Mouse (Mus musculus): ENCODE measurements around the gene Paqr8. TPM values are rescaled to one million over a fixed set of nuclear protein-coding genes. Genes with fewer than 3 reads are reported as not detected.

Gene Paqr8
- total RNA-seq (2021), result 1 to 10 TPM; 2.6 to 2.9 TPM

- DNase-seq, result peak; percentile 88 to 90
- intact Hi-C loops (cut with DNase I), result loop anchor here (5.0 kb wide), 1 partner anchor 68 kb away; the partner anchor contains the start of gene Mcm3
Measured at GRCm38 (mm10) chr1:20890404-20890921, at the start of gene Paqr8. Gene Paqr8 (plus strand): TSS chr1:20890606.

GRCm38 (mm10) chr1:20856924-20857902 lies 33.2 kb upstream of the Paqr8 start:
- DNase-seq, result no peak
- intact Hi-C loops (cut with DNase I), result no loop called here

DNA sequence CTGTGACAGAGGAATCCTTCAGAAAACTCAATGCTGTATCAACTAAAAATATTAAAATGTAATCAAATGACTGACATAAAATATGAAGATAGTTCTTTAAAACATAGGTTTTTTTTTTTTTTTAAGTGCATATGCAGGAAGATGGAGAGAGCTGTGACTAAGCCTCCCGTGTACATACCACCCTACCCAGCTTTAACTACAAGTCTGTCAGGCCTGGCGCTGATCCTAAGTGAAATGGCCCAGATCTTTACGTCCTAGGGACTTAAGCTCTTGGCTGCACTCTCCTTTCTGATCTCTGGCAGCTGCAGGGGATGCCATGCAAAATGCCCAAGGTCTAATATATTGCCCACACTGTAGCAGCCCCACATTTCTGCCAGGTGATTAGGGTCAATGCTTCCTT lies 29.6 kb upstream of the Paqr8 start:
- DNase-seq, result no peak
- intact Hi-C loops (cut with DNase I), result no loop called here

DNA sequence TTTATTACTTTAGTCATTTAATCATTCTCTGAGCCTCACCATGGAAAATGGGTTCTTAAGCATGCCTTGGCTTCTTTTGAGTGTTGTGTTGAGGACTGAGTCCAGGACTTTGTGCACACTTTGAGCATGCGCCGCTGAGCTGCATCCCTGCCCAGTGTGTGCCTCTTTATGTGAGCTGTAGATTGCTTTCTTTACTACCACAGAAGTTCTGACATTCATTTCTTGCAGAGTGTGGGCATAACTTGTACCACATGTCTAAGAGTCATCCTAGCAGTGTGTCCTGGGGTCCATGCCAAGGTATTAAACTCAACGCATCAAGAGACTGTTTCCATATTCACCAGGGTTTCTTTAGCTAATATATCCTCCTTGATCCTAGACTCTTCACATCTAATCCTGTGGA lies 28.5 kb upstream of the Paqr8 start:
- intact Hi-C loops (cut with DNase I), result no loop called here
- no peak for DNase-seq

DNA sequence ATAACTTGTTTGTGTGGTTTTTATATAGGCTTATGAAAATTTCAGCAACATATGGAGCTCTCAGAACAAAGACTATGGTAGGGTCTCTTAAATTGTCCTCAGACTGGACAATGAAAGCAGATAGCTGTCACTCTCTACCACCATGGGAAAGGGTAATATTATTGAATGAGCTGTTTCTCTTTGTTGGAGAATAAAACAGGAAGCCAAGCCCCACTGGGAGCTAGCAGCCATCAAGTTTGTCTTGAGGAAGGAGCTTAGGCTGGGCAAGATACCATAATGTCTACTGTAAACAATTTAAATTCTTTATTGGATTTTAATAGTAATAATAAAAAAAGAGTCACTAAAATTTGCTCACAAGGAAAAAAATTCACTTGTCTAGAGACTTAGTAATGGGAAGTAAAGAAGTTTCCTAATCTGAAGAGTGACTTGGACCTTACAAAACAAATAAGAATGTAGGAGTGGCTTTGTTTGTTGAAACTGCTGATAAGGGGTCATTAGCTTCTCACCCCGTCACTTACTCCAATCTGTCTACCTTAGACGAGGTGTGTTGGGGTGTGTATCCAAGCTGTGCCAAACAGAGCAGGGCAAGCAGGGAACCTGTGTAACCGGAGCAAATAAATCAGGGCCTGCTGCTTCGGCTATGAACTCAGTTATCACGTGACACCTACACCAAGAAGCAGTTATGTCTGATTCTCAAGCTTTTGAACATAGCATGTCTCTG lies 26.8 kb upstream of the Paqr8 start:
- DNase-seq, result no peak

GRCm38 (mm10) chr1:20867241-20867902 lies 23.0 kb upstream of the Paqr8 start:
- intact Hi-C loops (cut with DNase I), result no loop called here
- DNase-seq, result no peak

More for the DNA sequence above, 26.8 kb upstream of the Paqr8 start:
- intact Hi-C loops (cut with DNase I), result no loop called here

- intact Hi-C loops (cut with DNase I), result no loop called here
Measured at GRCm38 (mm10) chr1:20868036-20868435, 22.4 kb upstream of the Paqr8 start.

GRCm38 (mm10) chr1:20870887-20871286 lies 19.5 kb upstream of the Paqr8 start:
- DNase-seq, result no peak
- intact Hi-C loops (cut with DNase I), result no loop called here

More at GRCm38 (mm10) chr1:20868036-20868435, 22.4 kb upstream of the Paqr8 start:
- no peak for DNase-seq

DNA sequence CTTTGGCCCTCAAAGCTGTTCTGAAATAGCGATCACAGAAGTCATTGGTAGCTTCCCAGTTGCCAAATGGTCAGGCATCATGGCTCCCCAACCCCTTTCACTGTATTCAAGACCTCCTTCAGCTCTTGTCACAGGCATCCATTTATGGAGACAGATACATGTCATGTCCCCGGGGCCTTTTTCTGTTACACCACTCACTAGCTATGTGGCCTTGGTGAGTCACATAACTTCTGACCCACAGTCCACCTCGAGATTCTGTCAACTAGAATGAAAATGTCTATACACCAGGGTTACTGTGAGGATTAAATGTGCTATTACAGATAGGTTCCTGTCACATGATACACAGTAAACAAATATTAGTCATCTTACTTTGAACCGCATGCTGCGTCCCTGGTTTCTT lies 17.9 kb upstream of the Paqr8 start:
- intact Hi-C loops (cut with DNase I), result no loop called here

DNA sequence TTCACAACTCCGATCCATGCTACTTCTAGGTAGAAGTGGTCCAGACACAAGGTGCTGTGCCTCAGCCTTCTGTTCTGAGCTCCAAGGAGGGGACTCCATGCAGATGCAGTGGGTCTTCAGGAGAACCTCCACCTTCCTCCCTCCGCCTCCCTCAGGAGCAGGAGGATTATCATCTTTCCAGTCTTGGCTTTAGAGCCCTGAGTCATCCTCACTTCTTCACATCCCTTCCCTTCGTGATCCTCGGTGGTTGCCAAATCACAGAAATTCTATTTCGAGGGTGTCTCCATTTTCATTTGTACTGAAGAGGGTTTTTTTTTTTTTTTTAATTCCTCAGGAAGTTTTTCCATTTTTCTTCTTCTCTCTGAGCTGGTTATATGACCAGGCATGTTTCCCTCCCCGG lies 16.3 kb upstream of the Paqr8 start:
- intact Hi-C loops (cut with DNase I), result no loop called here

More for the DNA sequence above, 17.9 kb upstream of the Paqr8 start:
- no peak for DNase-seq

GRCm38 (mm10) chr1:20877355-20877754 lies 13.1 kb upstream of the Paqr8 start:
- intact Hi-C loops (cut with DNase I), result no loop called here
- no peak for DNase-seq

More for the DNA sequence above, 16.3 kb upstream of the Paqr8 start:
- DNase-seq, result no peak

DNA sequence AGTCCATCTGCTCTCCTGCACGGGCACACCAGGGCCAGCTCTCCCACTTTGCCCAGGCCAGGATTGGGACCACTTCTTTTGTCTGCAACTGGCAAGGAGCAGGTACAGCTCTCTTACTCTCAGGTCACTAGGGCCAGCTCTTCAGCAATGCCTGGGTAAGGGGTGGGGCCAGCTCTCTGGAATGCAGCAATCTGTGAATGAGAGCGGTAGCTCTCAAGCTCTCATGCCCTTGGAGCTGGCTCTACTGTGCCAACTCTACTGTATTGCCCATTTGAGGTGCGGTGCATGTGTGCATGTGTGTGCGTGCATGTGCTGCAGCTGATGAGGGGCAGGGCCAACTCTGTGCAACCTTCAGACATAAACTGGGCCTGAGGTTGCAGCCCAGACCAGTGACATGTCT lies 11.0 kb upstream of the Paqr8 start:
- peak in 1 of 2 experiments; percentile 21 for DNase-seq
- intact Hi-C loops (cut with DNase I), result no loop called here

DNA sequence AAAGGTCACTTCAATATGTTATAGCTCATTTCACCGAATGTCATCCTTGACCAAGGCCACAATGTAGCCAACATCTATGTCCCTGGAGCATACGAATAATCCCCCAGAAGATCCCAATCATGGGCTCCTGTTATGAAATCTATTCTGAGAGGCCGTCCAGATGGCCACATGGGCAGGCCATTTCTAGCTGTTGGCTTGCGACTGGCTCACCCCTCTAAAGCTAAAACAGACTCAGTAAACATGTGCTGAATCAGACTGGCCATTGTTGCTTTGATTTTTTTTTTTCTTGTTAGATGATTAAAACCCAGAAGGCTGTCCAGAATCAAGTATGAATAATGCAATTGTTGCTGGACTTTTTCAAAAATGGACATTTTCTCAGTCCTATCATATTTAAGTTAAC lies 7.3 kb upstream of the Paqr8 start:
- no peak for DNase-seq
- intact Hi-C loops (cut with DNase I), result no loop called here

- DNase-seq, result no peak
- intact Hi-C loops (cut with DNase I), result loop anchor here (5.0 kb wide), 1 partner anchor 68 kb away; the partner anchor contains the start of gene Mcm3
Measured at GRCm38 (mm10) chr1:20889677-20890403, 566 bp upstream of the Paqr8 start.

DNA sequence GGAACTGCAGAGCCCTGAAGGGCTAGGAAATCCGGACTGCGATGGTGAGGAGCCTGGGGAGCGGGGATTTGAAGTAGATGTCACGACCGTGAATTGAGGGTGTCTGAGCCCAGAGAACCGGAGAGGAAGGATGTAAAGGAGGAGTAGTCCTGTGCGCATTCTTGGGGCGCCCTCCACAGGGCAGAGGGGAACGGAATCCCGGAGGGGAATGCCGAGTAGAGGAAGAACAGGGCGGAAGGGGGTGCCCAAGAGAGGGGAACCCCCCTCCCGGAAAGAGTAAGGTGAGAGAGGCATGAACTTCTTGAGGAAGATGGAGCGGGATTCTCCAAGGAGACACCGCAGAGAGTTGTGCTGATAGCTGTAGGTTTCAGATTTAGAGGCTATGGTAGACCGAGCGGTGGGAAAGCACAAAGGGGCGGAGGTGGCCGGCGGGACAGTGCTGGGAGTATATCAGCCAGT lies 564 bp downstream of the Paqr8 start:
- DNase-seq, result peak; percentile 51 to 64
- intact Hi-C loops (cut with DNase I), result loop anchor here (5.0 kb wide), 1 partner anchor 69 kb away; the partner anchor contains the start of gene Mcm3

- no peak for DNase-seq
- intact Hi-C loops (cut with DNase I), result loop anchor here (2.0 to 5.0 kb wide), 2 partner anchors 71 to 280 kb away; partner anchors contain the start of gene Mcm3
Measured at GRCm38 (mm10) chr1:20893059-20893458, 2.7 kb downstream of the Paqr8 start.

DNA sequence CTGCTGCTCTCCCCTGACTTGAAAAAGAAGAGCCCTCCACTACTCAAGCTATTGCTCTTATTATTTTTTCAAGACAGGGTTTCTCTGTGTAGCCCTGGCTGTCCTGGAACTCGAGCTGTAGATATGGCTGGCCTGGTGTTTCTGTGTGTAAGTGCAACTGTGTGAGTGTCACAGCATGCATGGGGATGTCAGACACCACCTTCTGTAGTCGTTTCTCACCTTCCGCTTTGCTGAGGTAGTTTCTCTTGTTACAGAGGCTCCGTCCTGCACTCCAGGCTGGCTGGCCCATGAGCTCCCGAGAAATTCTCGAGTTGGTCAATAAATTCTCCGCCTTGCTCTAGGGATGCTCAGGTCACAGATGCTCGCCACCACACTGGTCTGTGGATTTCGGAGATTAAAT lies 8.0 kb downstream of the Paqr8 start:
- DNase-seq, result no peak

DNA sequence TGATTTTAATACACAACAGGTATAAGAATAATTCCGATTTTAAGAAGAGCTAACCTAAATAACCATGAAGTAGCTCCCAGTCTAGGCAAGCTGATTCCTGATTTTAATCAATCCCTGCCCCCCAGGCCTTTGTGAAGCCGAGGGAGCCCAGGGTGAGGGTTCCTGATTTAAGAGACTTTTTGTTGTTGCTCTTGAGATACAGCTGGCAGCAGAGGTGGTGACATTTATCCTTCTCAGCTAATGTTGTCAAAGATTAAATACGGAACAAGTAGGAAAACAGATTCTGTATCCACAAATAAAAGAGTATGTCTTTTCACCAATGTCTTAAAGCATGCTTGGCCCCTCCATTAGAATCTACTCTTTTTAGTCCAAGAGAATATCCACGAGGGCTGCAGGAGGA lies 9.9 kb downstream of the Paqr8 start:
- no peak for DNase-seq
- intact Hi-C loops (cut with DNase I), result no loop called here

More for the DNA sequence above, 8.0 kb downstream of the Paqr8 start:
- intact Hi-C loops (cut with DNase I), result no loop called here

GRCm38 (mm10) chr1:20905501-20906127 lies 15.2 kb downstream of the Paqr8 start:
- intact Hi-C loops (cut with DNase I), result no loop called here
- no peak for DNase-seq

All from heart, postnatal 10 days (tissue).